Mouse (Mus musculus): Measurements from ENCODE around the gene Spint1.
A peak's percentile ranks its signal among the peaks of the same experiment; 100 is the strongest.

Spint1 gene

DNA sequence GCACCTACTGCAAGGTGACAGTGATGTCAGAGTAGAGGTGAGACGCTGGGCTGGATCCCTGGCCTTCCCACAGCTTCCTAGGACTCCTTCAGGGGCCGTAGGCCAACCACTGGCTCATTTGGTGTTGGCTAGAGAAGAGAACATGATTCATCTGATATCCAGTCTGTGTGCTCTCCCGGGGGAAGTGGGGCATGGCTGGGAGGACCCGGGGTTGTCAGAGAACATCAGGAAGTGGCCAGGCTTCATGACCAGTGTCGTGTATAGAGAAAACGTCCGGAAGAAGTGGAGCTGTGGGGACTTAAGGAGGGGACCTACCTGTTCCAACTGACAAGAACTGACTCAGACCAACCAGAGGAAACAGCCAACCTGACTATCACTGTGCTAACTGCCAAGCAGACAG lies 8.1 kb downstream of the Spint1 start:
- no peak for DNase-seq

DNA sequence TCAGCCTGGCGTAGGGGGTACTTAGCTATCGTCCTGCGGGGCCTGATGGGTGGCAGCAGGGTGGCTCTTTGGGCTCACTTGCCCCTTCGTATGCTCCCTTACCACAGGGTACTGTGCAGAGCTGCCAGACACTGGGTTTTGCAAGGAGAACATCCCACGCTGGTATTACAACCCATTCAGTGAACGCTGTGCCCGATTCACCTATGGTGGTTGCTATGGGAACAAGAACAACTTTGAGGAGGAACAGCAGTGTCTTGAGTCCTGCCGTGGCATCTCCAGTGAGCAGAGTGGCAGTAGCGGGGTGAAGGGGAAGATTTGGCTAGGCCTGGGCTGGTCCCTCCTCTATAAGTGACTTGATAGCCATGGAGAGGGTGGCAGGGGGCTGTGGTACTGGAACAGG lies 10.7 kb downstream of the Spint1 start:
- DNase-seq: no peak

DNA sequence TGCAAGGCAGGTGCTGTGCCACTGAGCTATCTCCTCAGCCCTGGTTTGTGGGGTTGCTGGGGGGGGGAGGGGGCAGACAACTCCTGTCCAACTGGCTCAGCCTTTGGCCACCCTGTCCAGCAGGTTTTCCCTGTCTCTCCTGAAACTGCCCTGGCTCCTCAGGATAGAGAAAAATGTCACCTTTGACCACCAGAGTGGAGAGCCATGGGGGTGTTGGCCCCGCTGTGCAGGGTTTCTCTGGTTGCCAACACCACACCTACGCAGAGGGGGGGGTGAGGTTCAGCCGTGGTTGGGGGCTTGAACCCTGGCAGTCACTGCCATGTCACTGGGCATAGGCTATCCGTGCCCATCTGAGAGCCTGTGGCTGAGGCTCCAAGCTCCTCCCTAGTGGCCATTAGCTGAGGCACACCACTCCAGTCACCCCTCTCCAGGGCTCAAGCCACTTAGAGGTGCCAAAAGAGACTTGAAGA lies 12.5 kb downstream of the Spint1 start:
- no peak for DNase-seq

GRCm38 (mm10) chr2:119250377-119250776 lies 13.2 kb downstream of the Spint1 start:
- no peak for DNase-seq

- DNase-seq: peak; percentile 88
Measured at GRCm38 (mm10) chr2:119250826-119251478, 13.8 kb downstream of the Spint1 start.

DNA sequence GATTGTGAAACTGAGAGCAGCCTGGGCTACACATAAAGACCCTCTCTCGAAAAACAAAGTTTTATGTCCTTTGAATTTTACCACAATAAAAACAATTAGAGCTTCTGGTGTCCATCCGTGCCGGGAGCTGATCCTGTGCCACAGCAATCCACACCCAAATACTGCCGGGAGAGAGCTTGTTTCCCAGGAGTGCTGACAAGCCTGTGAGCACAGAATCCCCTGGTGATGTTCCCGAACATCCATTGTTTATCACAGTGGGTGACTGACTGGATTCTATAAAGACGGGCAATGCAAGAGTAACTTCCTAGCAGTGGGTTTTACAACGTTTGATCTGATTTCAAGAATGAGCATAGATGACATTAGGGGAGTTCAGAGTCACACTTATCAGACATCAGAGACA lies 17.8 kb downstream of the Spint1 start:
- no peak for DNase-seq

DNA sequence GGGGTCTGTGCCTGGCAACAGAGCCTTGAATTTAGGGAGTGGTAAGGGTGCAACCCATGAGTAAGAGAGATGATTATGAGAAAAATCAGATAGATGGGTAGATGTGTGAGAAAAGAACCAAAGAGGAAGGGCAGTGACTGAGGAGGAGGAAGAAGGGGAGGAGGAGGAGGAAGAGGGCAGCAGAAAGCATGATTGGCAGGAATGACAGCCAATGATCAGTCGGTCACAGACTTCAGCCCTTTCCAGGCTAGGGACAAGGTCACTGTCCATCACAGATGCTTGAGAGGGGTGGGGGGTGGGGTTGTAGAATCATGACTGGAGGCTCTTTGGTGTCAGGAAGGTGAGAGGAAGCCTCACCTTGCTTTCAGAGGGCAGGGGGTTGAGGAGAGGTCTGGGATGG lies 23.4 kb downstream of the Spint1 start:
- DNase-seq: no peak

DNA sequence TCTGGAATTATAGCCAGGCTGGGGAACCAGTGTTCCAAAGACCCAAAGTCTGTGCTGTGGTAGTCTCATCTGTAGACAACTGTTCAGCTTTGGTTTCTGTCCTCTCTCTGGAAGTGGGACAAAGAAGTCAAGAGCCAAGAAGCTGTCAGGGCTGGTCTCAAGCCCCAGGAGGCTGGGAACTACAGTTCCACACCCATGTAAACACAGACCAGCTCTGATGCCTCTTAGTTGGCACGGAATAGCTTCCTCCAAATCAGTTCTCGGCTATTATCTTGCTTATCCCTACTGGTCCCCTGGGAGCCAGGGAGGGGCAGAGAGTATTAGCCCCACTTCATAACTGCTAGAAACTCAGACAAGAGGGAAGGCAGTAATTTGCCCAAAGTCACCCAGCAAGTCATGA lies 24.2 kb downstream of the Spint1 start:
- DNase-seq: no peak

DNA sequence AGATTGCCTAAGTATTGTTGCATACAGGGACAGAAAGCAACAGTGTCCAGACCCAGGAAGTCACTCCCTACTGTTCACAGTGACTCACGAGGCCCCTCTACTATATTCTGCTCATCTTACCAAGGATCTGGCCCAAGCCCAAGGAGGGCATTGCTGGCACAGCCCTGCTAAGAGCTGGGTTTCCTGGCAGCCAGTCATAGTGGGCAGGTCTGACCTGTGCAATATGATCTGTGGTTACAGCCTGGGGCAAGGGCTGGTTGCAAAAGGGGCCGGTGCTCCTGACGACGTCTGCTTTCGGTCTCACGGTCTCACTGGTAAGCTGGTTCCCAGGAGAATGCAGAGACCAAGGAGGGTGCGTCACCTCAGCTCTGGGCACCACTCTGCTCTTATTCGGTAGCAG lies 25.8 kb downstream of the Spint1 start:
- DNase-seq: no peak

DNA sequence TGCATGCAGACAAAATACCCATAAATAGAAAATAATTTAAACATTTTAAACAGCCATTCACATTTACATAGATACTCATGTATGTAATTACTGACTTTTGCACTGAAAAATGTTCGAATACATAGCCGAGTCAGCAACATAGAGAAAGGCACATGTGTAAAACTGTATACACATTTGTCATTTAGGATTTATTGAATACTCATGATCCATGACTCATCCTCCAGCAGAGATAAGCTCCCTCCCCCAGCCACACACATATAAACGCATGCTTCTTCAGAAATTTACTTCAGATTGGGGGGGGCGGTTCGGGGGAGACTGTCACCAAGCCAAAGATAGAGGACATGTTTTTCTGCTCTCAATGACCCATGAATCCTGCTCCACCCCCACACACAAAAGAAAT lies 26.7 kb downstream of the Spint1 start:
- DNase-seq: no peak

- no peak for DNase-seq
Measured at GRCm38 (mm10) chr2:119270286-119270642, 33.1 kb downstream of the Spint1 start.

DNA sequence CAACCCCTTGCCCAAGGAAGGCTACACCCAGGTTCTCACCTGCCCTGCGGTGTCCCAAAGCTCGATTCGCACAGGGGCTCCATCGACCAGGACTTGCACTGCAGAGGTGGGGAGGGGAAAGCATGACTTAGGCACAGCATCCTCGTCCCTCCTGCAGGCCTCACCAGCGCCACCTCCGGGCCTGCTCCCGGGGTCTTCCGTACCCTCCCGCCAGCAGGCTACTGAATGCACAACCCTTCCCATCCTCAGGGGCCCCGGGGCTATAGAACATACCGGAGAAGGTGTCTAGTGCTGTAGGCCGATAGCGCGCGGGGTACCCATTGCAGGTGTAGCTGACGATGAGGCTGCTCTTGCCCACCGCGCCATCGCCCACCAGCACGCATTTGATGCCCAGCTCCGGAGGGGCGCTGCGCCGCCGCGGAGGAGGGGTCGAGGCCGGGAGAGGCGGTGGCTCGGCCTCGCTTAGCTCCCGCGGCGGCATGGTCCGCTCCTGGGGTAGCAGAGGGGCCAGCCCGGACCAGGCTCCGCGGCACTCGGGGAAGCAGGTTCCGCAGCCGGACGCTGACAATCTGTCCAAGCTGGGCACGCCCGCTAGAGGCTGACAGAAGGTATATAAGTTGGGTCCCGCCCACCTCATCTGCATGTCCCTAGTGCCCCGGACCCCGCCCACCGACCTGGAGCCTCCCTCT lies 33.6 kb downstream of the Spint1 start, which contains the start of gene Rhov:
Gene Rhov (minus strand): TSS at position 630 of the 689 bp plus-strand sequence.
- peak; percentile 70 for DNase-seq

DNA sequence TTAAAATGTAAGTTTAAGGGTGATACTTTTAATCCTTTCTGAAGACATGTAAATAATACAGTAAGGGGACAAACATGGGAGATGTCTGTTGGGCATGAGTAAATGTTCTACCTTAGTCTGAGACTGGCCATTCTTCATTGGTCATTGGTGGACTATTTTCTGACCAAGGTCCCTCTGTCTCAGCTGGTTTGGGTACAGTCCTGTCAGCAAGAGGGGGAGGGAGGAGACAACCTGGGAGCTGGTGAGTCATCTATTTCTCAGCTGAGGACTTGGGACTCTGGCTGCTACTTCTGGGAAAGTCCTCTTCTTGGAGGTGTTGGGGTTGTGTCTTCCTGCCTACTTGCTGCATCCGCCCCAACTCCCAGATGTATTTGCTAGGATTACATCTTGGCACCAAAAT lies 37.0 kb downstream of the Spint1 start:
- DNase-seq: no peak

GRCm38 (mm10) chr2:119276926-119277325 lies 39.8 kb downstream of the Spint1 start:
- no peak for DNase-seq

DNA sequence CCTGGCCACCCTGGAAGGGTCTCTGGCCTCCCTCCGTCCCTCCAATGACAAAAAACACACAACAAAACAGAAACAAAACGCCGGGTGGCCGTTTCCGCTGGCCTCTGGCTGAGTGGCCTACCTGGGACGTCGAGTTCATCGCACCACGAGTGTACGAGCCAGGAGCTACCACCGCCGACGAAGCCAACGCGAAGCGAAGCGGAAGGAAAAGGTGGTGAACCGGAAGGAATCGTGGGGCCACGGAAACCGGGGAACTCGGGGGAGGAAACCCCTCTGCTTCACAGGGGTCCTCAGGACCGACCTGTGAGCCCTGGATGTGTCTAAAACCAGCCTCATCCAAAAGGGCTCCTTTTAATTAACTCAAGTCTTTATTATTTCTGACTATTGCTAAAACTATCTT lies 40.6 kb downstream of the Spint1 start:
- DNase-seq: no peak

DNA sequence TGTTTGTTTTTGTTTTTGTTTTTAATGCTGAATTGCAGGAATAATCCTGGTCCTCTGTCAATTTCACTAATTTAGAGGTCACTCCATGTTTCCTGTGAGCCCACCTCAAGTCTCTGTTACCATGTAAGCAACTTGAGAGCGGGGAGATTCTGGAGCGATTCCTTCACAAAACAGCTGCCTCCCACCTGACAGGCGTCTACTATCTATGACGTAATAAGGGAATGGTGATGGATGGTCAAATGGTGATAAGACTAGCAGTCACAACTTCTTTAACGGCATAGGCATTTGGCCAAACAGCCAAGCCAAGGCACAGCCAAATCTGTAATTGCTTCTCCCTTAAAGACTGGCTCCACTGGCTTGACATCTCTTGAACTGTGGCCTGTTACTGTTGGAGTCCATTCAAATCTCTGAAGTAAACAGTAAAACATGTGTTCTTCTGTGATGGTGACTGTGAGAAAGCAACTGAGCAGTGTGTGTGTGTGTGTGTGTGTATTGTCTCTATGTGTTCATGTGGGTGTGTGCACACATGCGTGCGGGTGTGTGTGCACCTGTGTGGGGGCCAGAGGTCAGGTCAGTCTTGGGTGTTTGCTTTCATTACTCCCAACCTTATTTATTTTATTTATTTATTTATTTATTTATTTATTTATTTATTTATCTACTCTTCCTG lies 44.9 kb downstream of the Spint1 start:
- DNase-seq: no peak

GRCm38 (mm10) chr2:119287372-119287771 lies 50.2 kb downstream of the Spint1 start:
- no peak for DNase-seq

DNA sequence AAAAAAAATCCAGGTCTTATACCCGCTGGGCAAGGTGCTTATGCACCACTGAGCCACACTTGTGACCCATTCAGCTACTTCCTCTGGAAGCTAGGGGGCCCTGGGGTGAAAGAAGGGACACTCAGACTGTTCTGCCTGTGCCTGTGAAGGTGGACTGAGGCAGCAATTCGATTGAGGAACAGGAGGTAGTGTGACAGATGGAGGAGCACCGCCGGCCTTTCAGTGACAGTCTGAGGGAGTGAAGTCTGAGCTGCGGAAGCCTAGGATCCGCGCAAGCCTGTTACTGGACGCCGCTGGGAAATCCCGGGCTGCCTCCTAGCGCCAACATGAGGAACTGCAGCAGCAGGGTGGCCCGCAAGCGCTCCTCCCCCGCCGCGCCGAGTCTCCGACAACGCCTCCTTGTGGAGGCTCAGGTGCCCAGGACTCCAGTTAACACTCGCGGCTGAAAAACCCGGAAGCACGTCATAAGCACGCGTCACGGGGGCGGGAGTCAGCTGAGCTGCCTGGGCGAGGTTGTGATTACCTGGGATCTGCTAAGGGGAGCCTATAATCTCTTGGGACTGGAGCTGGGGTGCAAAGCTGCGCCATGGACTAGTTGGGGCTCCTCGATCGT lies 51.2 kb downstream of the Spint1 start, which contains the start of gene Vps18:
Gene Vps18 (plus strand): TSS at position 471 of the 613 bp plus-strand sequence.
- DNase-seq: peak; percentile 98

DNA sequence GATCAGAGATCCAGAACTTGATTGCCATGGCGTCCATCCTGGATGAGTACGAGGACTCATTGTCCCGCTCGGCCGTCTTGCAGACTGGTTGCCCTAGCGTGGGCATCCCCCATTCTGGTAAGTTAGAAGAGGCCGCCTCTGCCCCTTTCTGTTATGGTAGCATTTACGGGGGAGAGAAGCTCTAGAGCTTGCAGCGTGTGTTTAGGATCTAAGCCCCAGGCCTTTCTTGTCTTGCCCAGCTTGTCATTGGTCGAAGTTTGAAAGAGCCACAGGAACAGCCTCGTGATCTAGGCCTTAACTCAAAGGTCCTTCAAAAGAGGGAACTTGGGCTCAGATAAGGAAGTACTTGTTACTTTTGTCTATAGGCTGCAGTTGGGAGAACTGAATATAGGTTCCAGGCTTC lies 51.9 kb downstream of the Spint1 start:
- peak; percentile 21 for DNase-seq

DNA sequence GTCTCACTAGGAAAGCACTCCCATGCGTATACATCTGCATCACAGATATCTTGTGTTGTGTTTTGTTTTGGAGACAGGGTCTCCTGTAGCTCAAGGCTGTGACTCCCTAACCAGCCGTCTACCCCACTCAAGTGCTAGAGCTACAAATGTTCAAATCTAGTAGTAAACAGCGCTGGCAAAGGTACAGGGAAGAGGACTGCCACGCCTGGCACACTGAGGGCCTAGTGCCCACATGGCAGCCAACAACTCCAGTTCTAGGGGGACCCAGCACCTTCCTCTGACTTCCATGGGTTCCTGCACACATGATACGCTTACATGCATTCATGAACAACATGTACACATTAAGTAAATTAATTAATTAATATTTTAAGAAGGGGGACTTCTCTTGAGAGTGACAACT lies 55.1 kb downstream of the Spint1 start:
- no peak for DNase-seq

DNA sequence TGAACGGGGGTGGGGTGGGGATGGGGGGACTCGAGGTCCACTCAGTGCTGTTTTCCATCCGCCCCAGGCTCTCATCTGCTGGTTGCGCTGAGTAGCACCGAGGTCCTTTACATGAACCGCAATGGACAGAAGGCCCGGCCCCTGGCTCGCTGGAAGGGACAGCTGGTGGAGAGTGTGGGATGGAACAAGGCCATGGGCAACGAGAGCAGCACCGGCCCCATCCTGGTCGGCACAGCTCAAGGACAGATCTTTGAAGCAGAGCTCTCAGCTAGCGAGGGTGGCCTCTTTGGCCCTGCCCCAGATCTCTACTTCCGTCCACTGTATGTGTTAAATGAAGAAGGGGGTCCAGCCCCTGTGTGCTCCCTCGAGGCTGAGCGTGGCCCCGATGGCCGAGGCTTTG lies 55.7 kb downstream of the Spint1 start:
- DNase-seq: no peak

- DNase-seq: no peak
Measured at GRCm38 (mm10) chr2:119293311-119293710, 56.1 kb downstream of the Spint1 start.

GRCm38 (mm10) chr2:119293776-119294390 lies 56.7 kb downstream of the Spint1 start:
- no peak for DNase-seq

Measured in thymus, postnatal 25 days (tissue).